Mouse (Mus musculus) Patski (cell line): ENCODE measurements at regions not wholly inside any gene's neighbourhood (a gene's known extent, or its start where the extent isn't known, plus 50 kb on each side); places are given as distances from the start of the nearest gene placed in this dataset.

Experiments used
- ATAC-seq: fragments of 100-300 bp; one replicate; pipeline ENCODE4 v1.8.0; 2021
- CTCF ChIA-PET: fragments of 350-600 bp; sonication (Branson Sonifier 250); formaldehyde crosslinking; loops from one replicate; lab custom pipeline; 2022; ENCODE audit warnings: inconsistent platforms; lab: Charles Lee
- POLR2A ChIA-PET: fragments of 350-600 bp; sonication (Branson Sonifier 250); formaldehyde crosslinking; loops from one replicate; lab custom pipeline; 2022; ENCODE audit warnings: antibody characterized with exemption, inconsistent platforms; lab: Charles Lee
- DNase-seq: peaks from one replicate; pipeline ENCODE4 v3.0.0-alpha.2; 2011; ENCODE audit warnings: low read depth, low spot score
- H3K27me3 ChIP-seq: fragments of 371-371 bp; one replicate; pipeline ENCODE4 v1.5.1; 2021
- CTCF ChIP-seq: fragments of 100-300 bp; IDR thresholded peaks from one replicate; pipeline ENCODE4 v1.5.1; 2021
- in situ Hi-C: fragments of 300-500 bp; cut with MboI; formaldehyde crosslinking; loops from 3 replicates; pipeline ENCODE4 v1.11.1; 2018; ENCODE audit warnings: low pct_unique_long_range_greater_than_20kb, mixed read lengths

DNA sequence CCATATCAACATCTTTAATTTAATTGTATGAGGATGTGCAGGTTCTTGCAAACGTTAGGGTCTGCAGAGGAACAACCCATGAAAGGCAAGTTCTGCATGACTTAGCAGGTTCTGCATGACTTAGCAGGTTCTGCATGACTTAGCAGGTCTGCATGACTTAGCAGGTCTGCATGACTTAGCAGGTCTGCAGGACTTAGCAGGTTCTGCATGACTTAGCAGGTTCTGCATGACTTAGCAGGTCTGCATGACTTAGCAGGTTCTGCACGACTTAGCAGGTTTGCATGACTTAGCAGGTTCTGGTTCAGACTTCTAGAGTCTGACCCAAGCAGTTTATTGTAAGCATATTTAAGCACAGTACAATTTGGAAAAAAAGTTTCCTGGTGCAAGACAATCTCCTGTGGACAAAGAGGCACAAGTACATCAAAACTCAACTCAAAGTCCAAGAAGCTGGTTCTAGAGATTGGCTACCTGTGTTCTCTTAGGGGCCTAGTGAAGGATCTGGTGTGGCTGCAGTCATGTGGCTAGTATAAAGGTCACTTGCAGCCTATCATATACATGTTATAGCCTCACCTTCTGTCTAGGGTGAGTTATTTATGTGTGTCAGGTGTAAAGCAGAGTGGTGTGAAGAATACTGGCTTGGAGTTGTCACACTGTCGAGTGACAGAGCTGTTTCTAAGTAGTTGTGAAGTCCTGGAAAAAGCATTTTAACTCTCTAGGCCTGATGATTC, 50.5 kb upstream of the Prdx6 start:
- peaks cover 2% of the 10 kb centered on the region for H3K27me3 ChIP-seq
- TF ChIP-seq CTCF = no peak
- DNase-seq (no peak), ATAC-seq (no peak)
- CTCF ChIA-PET = interaction anchor here (1.6 kb wide), 1 partner anchor 87 kb away, joined by 4 read pairs; no protein-coding TSS in a partner anchor
- in situ Hi-C loops = no loop called here
- POLR2A ChIA-PET = no interaction called here

DNA sequence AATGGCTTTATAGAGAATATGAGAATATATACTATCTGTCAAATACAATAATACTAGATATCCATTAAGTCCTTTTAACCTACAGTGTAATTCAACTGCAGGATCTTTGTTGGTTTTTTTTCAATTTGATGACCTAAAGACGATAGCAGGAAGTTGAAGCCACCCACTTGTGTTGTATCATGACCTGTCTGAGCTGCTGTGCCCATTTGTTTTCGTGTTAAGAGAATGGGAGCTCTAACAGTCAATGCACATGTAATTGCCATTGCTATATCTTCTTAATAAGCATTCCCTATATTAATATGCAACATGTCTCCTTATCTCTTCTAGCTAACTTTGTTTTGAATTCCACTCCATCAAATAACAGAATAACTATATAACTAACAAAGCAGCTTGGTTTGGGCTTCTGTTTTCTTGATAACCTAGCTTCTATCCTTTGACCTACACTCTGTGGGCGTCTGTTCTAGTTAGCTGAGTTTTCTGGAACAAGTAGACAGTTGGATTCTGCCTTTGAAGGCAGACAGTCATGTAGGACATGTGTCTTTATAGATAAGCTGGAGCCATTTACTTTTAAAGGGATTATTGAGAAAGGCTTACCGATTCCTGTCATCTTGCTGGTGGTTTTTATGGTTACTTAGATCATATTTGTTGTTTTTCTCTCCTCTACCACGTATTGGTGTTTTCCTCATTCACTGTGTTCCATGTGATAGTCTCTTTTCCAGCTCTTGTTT, 55.9 kb upstream of the Prdx6 start:
- ATAC-seq = no peak
- CTCF ChIA-PET = interaction anchor here (0.6 to 1.0 kb wide), 2 partner anchors 21 to 23 kb away, joined by 3 read pairs; no protein-coding TSS in a partner anchor
- POLR2A ChIA-PET = no interaction called here
- no peak for DNase-seq
- in situ Hi-C loops = no loop called here
- TF ChIP-seq CTCF = no peak
- peaks cover 6% of the 10 kb centered on the region for H3K27me3 ChIP-seq

DNA sequence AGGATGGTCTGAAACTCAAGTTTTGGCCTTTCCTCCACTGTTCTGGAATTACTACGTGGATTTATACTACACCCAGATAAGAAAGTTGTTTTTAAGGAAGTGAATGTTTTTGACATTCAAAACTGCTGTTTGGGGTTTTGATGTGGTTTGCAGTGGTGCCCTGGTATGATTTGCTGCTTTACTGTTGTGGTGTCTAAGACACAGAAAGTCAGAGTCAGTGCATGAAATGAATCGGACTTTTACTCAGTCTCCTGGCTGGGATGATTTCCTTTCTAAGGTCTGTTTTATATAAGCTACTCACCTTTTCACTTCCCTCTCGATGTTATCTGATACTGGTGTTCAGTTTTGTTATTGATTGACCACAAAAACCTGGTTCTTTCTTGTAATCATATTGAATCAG, 58.2 kb upstream of the Prdx6 start:
- in situ Hi-C loops = no loop called here
- DNase-seq (no peak), ATAC-seq (no peak)
- peaks cover 6% of the 10 kb centered on the region for H3K27me3 ChIP-seq
- TF ChIP-seq CTCF = no peak
- POLR2A ChIA-PET = no interaction called here
- CTCF ChIA-PET = no interaction called here

DNA sequence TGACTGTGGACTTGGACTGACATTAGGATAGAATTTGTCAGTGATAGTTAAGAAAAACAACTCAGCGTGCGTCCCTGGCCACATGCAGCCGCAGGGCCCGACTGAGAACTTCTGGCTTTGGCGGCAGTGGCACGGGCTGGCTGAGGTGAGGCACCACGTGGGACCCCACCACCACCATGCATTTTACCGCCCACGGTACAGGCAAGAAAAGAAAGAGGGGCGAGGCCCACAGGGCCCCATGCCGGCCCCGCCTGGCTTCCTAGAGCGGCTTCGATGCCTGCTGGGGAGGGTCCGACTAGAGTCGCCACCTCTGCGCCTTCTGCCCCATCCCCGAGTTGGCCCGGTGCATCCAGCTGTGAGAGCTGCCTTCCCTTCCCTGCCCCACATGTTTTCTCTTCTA, 63.1 kb upstream of the Prdx6 start:
- no peak for TF ChIP-seq CTCF
- H3K27me3 ChIP-seq = no peaks in the 10 kb centered on the region
- ChIA-PET CTCF (no interaction called here), POLR2A (no interaction called here)
- ATAC-seq = no peak
- in situ Hi-C loops = no loop called here
- no peak for DNase-seq

DNA sequence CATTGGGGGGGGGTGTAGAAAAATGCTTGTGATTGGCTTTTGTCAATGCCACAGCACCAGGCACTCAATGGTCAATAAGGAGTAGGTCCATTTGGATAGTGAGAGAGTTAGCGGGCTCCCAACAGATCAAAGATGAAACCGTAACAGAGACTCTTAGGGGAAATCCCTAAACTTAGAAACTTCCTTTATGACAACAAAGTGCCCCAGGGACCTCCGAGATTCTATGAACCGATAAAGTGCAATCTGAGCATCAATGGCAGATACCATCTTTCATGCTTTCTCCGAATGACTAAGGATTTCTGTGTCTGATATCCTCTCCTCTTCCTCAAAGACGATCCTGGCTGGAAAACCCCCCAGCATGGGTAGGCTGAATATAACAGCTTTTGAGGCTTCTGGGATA, 70.7 kb upstream of the Prdx6 start:
- H3K27me3 ChIP-seq = no peaks in the 10 kb centered on the region
- no peak for ATAC-seq
- CTCF ChIA-PET = no interaction called here
- TF ChIP-seq CTCF = no peak
- POLR2A ChIA-PET = no interaction called here
- no peak for DNase-seq
- in situ Hi-C loops = no loop called here

DNA sequence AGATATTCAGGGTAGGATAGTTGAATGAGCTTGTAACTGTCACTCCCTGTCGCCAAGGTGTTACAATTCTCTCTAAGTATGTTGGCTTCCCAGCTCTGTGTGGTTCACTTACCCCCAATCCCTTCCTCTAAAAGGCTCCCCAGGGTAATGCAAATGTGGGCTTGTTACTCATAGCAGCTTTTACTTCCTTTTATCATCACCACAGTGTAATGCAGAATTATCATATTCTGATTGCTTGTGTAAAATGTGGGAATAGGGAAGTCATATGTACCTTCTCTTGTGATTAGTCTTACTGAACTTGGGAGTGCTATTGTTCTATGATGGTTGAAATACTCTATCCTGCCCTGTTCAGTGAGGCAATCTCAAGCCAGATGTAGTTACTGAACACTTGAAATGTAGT, 66.0 kb upstream of the Tnfsf4 start:
- DNase-seq (no peak), ATAC-seq (no peak)
- no peak for TF ChIP-seq CTCF
- in situ Hi-C loops = no loop called here
- H3K27me3 ChIP-seq = peaks cover 13% of the 10 kb centered on the region
- POLR2A ChIA-PET = no interaction called here
- CTCF ChIA-PET = interaction anchor here (1.3 kb wide), 1 partner anchor 22 kb away, joined by 3 read pairs; no protein-coding TSS in a partner anchor

DNA sequence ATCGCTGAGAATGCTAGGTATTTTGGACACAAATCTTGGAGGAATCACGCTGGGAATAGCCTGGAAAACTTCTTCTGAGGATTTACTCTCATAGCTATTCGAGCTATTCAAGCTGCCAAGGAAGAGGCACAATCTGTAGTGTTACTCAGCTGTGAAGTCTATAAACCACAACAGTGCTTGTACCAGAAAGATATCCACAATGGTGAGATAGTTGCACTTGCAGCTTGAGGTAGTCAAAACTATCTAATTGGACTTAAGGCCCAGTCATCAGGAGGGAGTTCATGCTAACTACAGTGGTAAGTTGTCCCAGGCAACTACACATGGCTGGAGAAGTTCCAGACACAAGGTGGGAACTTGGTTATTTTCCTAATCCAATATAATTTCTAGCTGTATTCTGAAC, 62.1 kb upstream of the Tnfsf4 start:
- DNase-seq (no peak), ATAC-seq (no peak)
- H3K27me3 ChIP-seq = peaks cover 33% of the 10 kb centered on the region
- in situ Hi-C loops = no loop called here
- POLR2A ChIA-PET = no interaction called here
- CTCF ChIA-PET = no interaction called here
- no peak for TF ChIP-seq CTCF

DNA sequence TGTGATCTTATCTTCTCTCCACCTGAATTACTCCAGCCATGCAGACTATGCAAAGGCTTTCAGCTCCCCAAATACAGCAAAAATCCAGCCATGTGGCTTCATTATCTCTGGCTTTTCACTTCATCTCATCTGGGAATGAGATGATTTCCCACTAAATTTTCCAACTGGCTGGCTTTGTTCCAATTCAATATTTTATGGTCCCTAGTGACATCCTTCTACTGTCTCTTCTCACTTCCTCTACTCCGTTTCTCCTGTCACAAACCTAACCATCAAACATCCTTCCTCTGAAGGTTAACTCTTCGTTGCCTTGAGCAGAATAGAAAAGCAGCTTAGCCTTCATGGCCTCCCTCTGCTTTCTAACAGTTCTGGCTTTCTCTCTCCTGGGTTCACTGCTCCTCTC, 50.1 kb upstream of the Tnfsf4 start:
- TF ChIP-seq CTCF = no peak
- ATAC-seq (no peak), DNase-seq (no peak)
- ChIA-PET CTCF (no interaction called here), POLR2A (interaction anchor here (0.6 kb wide), 1 partner anchor 42 kb away, joined by 5 read pairs; no protein-coding TSS in a partner anchor)
- peaks cover 22% of the 10 kb centered on the region for H3K27me3 ChIP-seq
- in situ Hi-C loops = no loop called here
